Mouse (Mus musculus) small intestine, adult 2 months (tissue): Measurements from ENCODE around the gene Gramd1c. TPM values are rescaled to one million over a fixed set of nuclear protein-coding genes. Genes with fewer than 3 reads are reported as not detected.

Source experiments
- H3K27ac ChIP-seq: fragments of 200-500 bp; 2 replicates; pipeline ENCODE4 v1.5.1; 2012; ENCODE audit warnings: low read depth, low read length, control low read depth, inconsistent platforms; ENCODE audit not compliant: insufficient read depth
- H3K27me3 ChIP-seq: fragments of 200-500 bp; 2 replicates; pipeline ENCODE4 v1.6.1; 2012; ENCODE audit warnings: mild to moderate bottlenecking, moderate library complexity, low read length, inconsistent platforms; ENCODE audit not compliant: control insufficient read depth, insufficient read depth
- H3K36me3 ChIP-seq: fragments of 200-500 bp; 2 replicates; pipeline ENCODE4 v1.6.1; 2012; ENCODE audit warnings: mild to moderate bottlenecking, low read length, control low read depth, inconsistent platforms; ENCODE audit not compliant: control insufficient read depth, insufficient read depth
- H3K4me1 ChIP-seq: fragments of 200-500 bp; 2 replicates; pipeline ENCODE4 v1.6.1; 2012; ENCODE audit warnings: low read length, inconsistent platforms, mixed read lengths; ENCODE audit not compliant: control insufficient read depth, insufficient read depth, insufficient read length
- H3K4me3 ChIP-seq: fragments of 200-500 bp; 2 replicates; pipeline ENCODE4 v1.5.1; 2012; ENCODE audit warnings: low read depth, mild to moderate bottlenecking, control low read depth, inconsistent platforms, low read length, moderate library complexity
- CTCF ChIP-seq: fragments of 200-500 bp; IDR thresholded peaks from 2 replicates; pipeline ENCODE4 v1.5.1; 2012; ENCODE audit warnings: low read depth, mild to moderate bottlenecking, control low read depth, inconsistent platforms, low read length, moderate library complexity, mixed read lengths; ENCODE audit not compliant: insufficient replicate concordance, insufficient read length; ENCODE audit errors: extremely low read depth
- POLR2A ChIP-seq: fragments of 200-500 bp; IDR thresholded peaks from 2 replicates; pipeline ENCODE4 v1.6.1; 2012; ENCODE audit warnings: low read depth, mild to moderate bottlenecking, control low read depth, inconsistent platforms, low read length, moderate library complexity
- WGBS: fragments of 180-500 bp; shearing (Covaris S2); methylation state at CpG from one replicate; pipeline ENCODE4 v1.1.7; 2018; 5-methylcytosine and 5-hydroxymethylcytosine counted together
- polyA plus RNA-seq: library from polyadenylated mRNA; depleted of rRNA; stranded (reverse); fragments of >200 nt; gene quantifications from 2 replicates; pipeline ENCODE4 v1.2.3, GENCODE M21; 2012; rRNA removed

Gramd1c gene
- 0.61 and 1.3 TPM in 2 replicates for polyA plus RNA-seq

- H3K36me3 ChIP-seq, result no peaks in the 10 kb centered on the region
- no peak within 1 kb of the TSS for H3K27ac ChIP-seq
- no peak for TF ChIP-seq POLR2A
- peak; percentile 49; the same call in 1 of the 2 replicates for TF ChIP-seq CTCF
- 5% methylated on average over 45 of the region's 45 CpGs for WGBS
- H3K4me3 ChIP-seq, result peak within 1 kb of the TSS; percentile 78
- H3K27me3 ChIP-seq, result no peaks in the 10 kb centered on the region
- H3K4me1 ChIP-seq, result no peaks in the 10 kb centered on the region
These were observed at the start of gene Gramd1c for GRCm38 (mm10) chr16:44063025-44063894. TSS of gene Gramd1c (minus strand) at chr16:44063345.

- Histone ChIP-seq H3K4me1 (no peaks in the 10 kb centered on the region), H3K4me3 (no peak overlapping the region), H3K27me3 (no peaks in the 10 kb centered on the region), H3K27ac (no peak overlapping the region), H3K36me3 (peaks cover 36% of the 10 kb centered on the region)
- TF ChIP-seq POLR2A, result no peak
- TF ChIP-seq CTCF, result no peak
- 58% methylated on average over 4 of the region's 4 CpGs for WGBS
These were observed 45.9 kb upstream of the Gramd1c start for GRCm38 (mm10) chr16:44109002-44109401.

GRCm38 (mm10) chr16:44105211-44105610 is 42.1 kb upstream of the Gramd1c start:
- H3K36me3 ChIP-seq, result peaks cover 55% of the 10 kb centered on the region
- H3K4me3 ChIP-seq, result no peak overlapping the region
- H3K27ac ChIP-seq, result no peak overlapping the region
- H3K4me1 ChIP-seq, result no peaks in the 10 kb centered on the region
- no peaks in the 10 kb centered on the region for H3K27me3 ChIP-seq
- TF ChIP-seq POLR2A, result no peak
- TF ChIP-seq CTCF, result no peak
- 71% methylated on average over 2 of the region's 2 CpGs for WGBS

- WGBS, result 92% methylated on average over 18 of the region's 18 CpGs
- no peak overlapping the region for H3K27ac ChIP-seq
- TF ChIP-seq CTCF (no peak), POLR2A (no peak)
These were observed 40.9 kb upstream of the Gramd1c start for GRCm38 (mm10) chr16:44103806-44104766.

GRCm38 (mm10) chr16:44102925-44103324 is 39.8 kb upstream of the Gramd1c start:
- no peak overlapping the region for H3K4me3 ChIP-seq
- no peak for TF ChIP-seq CTCF
- no peak for TF ChIP-seq POLR2A
- no peak overlapping the region for H3K27ac ChIP-seq
- WGBS, result 99% methylated on average over 2 of the region's 2 CpGs
- peaks cover 60% of the 10 kb centered on the region for H3K36me3 ChIP-seq
- no peaks in the 10 kb centered on the region for H3K4me1 ChIP-seq
- H3K27me3 ChIP-seq, result no peaks in the 10 kb centered on the region

More at GRCm38 (mm10) chr16:44103806-44104766, 40.9 kb upstream of the Gramd1c start:
- Histone ChIP-seq H3K4me3 (no peak overlapping the region), H3K27me3 (no peaks in the 10 kb centered on the region), H3K36me3 (peaks cover 57% of the 10 kb centered on the region), H3K4me1 (no peaks in the 10 kb centered on the region)

- 93% methylated on average over 12 of the region's 12 CpGs for WGBS
- Histone ChIP-seq H3K36me3 (peaks cover 55% of the 10 kb centered on the region), H3K27ac (no peak overlapping the region), H3K4me1 (no peaks in the 10 kb centered on the region), H3K4me3 (no peak overlapping the region), H3K27me3 (no peaks in the 10 kb centered on the region)
- no peak for TF ChIP-seq CTCF
- no peak for TF ChIP-seq POLR2A
These were observed 38.1 kb upstream of the Gramd1c start for GRCm38 (mm10) chr16:44101181-44101710.

GRCm38 (mm10) chr16:44099377-44099776 is 36.2 kb upstream of the Gramd1c start:
- TF ChIP-seq POLR2A, result no peak
- TF ChIP-seq CTCF, result no peak
- Histone ChIP-seq H3K27me3 (no peaks in the 10 kb centered on the region), H3K36me3 (peaks cover 63% of the 10 kb centered on the region), H3K4me3 (no peak overlapping the region), H3K4me1 (no peaks in the 10 kb centered on the region), H3K27ac (no peak overlapping the region)
- 93% methylated on average over 7 of the region's 7 CpGs for WGBS
